Mouse (Mus musculus) gastrocnemius, postnatal 36 days (tissue): Measurements from ENCODE around the gene Dner. TPM values are rescaled to one million over a fixed set of nuclear protein-coding genes. Genes with fewer than 3 reads are reported as not detected.

ENCODE experiments used
- DNase-seq, 2 experiments: peaks; one replicate each; pipeline ENCODE4 v3.0.0; 2022
- intact Hi-C: fragments of 180-260 bp; cut with DNase I; formaldehyde crosslinking; loops from one replicate; pipeline ENCODE4 v1.15.1; 2025
- total RNA-seq, 2 experiments: library from RNA; stranded (reverse); gene quantifications; 2 replicates each; pipeline ENCODE4 v1.2.3; 2021

Gene Dner
- total RNA-seq, 2 experiments from 2014 or later = not detected

DNA sequence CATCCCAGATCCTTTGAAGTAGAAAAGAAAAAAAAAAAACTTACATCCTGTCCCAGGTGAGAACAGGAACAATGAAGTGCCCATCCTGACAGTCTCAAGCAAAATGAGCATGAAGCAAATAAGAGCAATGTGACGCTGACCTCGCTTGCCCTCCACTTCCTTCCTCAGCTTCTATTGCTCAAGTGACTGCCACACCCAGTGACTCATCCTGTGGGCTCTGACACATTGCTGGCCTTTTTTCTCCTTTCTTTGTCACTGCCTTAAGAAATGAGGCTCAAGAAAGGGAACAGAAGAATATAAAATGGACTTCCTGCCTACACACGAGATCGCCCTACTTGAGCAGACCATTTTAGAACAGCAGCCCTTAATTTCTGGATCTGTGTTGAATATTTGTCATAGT is 289.1 kb downstream of the Dner start:
- peak; percentile 28 to 54 for DNase-seq
- intact Hi-C loops = no loop called here

DNA sequence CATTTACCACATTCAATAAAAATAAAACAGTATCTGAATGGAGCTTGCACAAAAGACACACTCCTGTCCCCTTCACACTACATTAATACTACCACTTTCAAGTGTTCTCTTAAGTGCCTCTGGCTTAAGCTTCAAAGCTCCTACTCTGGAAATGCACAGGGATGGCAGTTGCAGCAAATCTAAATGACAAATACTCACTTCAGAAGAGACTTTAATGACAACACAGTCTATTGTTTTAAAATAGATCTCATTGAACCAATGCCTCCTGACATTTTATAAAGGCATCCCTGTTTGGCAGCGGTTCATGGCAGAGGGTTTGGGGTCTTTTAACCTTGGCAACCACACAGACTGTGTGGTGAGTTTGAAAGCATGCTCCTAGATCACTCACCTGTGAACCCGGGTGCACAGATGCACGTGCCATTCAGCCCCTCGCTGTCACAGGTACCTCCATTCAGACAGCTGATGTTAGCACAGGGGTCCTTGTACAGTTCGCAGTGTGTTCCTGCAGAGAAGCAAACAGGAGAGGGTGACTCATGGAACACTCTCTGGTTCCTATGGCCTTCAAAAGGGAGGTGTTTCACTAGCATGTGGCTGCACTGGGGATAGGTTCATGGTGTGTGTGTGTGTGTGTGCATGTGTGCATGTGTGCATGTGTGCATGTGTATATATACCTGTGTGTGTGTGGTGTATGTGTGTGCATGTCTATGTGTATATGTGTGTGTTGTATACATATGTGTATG is 290.3 kb downstream of the Dner start:
- intact Hi-C loops = no loop called here

DNA sequence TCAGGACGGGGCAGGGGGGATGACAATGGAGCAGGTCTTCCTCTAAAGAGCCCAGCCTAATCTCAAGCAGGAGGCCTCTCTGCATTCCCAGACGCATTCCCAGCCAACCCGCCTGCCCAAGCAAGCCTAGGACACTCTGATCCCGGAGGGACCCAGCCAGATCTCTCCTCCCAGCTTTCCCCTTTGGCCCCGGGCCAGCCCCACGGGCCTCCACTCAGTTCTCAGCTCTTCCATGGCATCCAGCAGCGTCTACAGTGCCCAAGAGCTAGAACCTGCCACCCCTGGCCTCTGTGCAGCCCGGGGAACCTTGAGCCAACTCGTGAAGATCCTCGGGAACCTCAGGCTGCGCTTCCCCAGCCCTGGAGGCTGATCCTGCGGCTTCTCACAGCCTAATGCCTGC is 291.1 kb downstream of the Dner start:
- intact Hi-C loops = no loop called here
- peak in 1 of 2 experiments; percentile 31 for DNase-seq

More for the DNA sequence above, 290.3 kb downstream of the Dner start:
- DNase-seq = no peak

DNA sequence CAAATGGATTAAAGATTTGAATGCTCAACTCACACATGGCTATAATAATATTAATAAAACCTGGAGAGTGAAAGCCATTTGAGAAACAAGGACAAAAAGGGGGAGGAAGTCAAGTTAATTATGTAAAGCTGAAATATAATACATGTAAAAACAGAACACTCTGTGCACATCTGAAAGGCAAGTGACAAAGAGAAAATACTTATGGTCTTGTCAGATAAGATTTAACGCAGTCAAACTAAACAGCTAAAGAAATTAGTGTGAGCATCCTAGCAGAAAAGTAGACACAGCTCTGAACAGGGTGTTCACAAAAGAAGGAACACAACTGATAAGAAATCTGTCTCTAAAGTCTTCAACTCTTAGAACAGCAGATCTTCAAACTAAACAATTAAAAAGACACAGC is 293.9 kb downstream of the Dner start:
- intact Hi-C loops = no loop called here
- no peak for DNase-seq

DNA sequence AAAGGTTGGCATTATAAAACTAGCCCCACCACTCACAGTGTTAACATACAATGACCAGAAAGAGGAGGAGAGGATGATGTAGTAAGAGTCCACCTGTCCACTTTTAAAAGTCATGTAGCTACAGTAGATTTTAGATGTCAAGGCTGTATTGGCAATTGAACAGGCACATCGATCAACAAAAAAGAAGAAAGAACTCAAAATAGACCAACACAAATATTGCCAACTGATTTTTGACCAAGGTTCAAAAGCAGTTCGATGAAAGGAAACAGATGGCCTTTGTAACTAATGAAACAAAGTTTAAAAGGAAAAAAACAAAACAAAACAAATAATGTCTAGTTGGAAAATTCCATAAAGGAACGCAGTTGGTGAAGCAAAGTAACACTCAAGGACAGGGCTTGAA is 296.4 kb downstream of the Dner start:
- no peak for DNase-seq
- intact Hi-C loops = no loop called here

DNA sequence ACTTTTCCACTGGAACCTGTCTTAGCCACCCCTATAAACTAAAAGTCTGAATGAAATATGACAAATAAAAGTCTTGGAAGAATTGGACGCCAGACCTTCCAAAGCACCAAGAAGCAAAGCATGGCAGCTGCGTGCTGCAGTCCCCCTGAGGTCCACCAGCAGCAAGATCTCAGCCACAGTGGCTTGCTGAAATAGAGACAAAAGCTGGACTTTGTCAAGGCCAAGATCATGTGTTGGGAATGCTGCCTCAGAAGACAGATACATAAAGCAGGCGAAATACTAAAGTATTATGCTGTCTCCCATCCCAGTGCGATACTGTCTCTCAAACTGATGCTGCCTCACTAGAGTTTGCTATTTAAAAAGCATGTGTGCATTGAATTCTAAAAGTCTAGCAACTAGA is 296.9 kb downstream of the Dner start:
- intact Hi-C loops = no loop called here
- no peak for DNase-seq

DNA sequence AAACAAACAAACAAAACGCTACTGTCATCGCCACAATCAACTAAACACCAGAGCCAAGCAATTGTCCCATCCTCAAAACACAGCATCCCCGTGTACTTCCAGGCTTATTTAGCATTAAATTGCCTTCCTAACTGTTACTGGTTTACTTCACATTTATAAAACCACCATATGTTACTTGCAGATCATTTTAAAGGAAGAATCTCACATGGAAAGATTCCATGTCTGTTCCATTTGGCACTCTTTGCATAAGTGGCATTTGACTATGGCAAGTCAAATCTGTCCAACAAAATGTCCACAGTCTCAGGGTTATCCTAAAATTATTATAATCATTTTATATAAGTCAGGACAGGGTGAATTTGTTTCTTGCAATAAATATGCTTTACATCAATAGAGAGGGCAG is 299.2 kb downstream of the Dner start:
- DNase-seq = no peak
- intact Hi-C loops = no loop called here

DNA sequence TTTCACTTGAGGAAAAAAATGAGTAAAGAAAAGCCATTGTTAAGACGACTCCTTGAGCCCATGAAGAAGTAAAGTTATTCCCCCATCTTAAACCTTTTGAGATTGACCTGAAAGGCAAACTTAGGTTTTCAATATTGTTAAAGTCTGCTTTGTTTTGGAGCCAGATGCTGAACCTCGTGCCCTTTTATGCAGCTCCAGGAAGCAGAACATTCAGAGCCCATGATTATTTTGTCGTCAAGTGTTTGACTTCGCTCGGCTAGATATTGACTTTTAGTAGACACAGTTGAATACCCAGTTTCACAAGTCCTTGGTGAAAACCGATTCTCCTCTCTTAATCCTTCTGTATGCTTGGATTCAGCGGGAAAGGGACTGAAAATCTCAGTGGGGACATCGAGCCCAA is 300.1 kb downstream of the Dner start:
- no peak for DNase-seq
- intact Hi-C loops = no loop called here

DNA sequence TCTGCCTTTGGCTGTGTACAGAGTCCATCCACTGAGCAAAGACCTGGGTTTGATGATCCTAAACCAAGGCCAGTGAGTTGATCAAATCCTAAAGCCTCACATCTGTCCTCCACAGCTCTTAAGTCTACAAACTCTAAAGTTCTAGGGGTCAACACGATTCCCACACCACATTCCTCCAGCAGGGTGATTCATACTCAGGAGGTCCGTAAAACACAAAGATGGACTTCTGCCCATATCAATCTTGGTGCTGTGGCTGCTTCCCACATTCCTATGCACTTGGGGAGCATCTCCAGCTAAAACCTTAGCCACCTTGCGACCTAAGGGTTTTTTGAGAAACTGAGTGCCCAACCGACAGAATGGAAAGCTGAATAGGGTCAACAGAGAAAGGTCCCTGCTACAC is 305.1 kb downstream of the Dner start:
- intact Hi-C loops = no loop called here

DNA sequence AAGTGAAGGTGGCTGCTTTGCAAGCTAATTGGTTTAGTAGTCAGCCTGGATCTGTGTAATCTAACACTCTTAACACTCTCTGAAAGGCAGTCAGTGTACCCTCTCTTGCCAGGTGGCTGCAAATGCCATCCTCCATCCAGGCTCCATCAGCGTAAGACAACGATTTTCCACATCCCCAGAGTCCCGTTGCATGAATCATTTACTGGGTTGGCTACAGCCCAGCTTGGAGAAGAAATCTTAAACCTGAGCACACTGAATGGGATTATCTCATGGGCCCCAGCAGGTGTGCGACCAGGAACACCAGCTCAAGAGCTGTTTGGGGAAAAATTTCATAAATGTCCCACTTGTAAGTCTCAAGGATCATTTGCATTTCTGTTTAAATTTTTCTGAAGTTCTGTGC is 308.4 kb downstream of the Dner start:
- intact Hi-C loops = no loop called here
- no peak for DNase-seq

More for the DNA sequence above, 305.1 kb downstream of the Dner start:
- DNase-seq = no peak

DNA sequence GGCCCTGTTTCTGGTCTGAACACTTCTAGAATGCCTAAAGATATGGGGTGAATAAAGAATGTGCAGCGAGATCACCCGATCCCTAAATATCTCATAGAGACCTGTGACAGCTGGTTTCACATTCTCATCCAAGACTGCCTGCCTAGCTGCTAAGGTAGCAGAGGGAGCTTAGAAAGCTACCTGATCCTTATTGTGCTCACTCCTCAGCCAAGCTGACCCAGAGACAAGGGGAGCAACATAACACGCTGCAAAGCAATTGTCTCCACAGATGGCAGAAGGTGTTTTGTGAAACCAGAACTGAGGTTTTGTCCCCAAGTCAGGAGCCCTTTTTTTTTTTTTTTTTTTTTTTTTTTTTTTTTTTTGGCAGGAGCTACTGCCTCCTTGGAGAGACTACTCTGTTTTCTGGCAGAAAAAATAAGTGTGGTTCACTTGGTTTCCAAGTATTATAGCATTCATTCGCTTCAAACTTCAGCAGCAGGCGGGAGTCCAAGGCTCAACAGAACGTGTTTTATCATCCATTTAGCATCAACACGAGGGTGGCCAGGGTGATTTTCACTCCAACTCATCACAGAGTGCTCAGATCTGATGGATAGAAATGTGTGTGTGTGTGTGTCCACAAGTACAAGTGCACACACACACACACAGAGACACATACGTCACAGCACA is 309.4 kb downstream of the Dner start:
- DNase-seq = no peak
- intact Hi-C loops = no loop called here

DNA sequence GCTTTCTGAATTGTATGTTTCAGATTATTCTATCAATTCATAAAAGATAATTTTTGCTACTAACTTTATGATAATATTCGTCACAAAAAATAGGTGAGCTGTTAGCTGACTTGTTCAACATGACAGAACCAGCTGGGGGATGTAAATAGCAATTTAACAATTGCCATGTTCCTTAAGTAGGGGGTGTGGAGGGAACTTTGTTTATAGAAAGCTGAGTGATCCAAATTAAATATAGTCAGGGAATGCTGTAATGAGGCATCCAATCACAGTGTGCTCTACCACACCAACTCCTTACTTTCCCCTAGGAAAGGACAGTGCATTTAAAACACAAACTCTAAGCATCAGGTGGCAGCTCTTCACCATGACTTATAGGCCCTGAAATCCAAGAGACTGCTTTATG is 313.3 kb downstream of the Dner start:
- intact Hi-C loops = no loop called here
- DNase-seq = no peak

DNA sequence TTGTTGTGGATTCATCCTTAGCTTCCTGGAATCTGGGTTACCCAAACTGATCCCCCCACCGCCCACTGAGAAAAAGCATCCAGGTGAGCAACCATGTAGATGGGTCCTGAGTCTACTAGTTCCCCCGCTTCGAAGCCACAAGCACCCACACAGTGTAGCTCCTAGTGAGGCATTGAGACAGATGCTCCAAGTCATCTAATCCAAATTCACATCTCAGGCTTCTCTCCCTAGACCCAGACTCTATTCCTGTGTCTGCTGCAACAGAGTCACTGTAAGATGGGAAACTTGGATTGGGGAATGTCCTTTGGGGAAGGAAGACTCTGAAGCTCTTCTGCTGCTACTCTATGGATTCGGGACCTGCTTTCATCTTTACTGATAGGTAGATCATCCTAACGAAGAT is 314.0 kb downstream of the Dner start:
- intact Hi-C loops = no loop called here
- no peak for DNase-seq

DNA sequence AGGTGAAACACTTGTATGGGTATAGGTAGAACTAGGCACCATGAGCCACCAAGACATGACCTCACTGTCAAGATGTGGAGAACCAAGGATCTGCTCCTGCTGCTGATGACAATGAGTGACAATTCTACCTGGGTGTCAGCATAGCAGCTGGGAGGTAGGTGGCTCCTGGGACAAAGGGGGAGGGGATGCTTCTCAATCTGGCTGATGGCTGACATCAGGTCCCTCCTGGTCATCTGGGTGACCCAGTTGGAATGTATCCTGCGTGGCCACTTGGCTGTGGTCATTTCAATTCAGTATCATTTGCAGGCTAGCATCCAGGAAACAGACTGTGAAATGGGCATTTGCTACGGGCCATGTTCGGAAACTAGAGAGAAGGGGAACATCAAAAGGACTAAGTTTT is 315.1 kb downstream of the Dner start:
- DNase-seq = no peak
- intact Hi-C loops = no loop called here

DNA sequence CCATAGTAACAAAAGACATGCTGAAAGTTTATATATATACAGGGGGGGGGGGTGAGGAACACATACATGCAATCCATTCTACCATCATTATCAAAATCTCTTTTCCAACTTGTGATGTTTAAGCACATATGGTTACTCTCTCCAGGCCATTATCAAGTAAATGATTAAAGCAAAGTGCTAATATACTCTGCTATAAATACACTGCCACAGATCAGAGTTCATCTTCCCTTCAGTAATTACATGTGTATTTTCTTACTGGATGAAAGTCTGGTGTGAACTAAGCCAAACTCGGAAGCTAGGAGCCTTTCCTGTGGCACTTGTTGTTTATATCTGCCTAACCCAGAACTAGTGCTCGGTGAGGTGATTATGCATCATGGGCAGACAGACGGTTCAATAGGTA is 328.3 kb downstream of the Dner start:
- no peak for DNase-seq
- intact Hi-C loops = no loop called here

DNA sequence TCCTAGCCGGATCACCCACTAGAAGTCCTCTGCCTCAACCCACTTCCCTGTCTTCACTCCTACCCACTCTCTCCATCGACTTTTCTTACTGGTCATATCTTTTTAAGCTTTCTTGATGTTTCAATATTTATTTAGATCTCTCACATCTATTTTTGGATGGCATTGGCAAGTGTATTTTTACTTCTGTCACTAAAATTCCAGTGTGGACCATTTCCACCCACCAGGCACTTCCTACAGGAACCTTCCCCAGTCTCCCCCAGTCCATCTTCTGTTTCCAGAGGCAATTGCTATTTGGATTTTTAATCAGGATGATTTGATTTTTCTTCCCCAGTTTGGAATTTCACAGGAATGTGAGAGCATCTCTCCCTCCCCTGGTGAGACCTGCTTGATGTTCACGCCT is 329.5 kb downstream of the Dner start:
- intact Hi-C loops = no loop called here
- no peak for DNase-seq

DNA sequence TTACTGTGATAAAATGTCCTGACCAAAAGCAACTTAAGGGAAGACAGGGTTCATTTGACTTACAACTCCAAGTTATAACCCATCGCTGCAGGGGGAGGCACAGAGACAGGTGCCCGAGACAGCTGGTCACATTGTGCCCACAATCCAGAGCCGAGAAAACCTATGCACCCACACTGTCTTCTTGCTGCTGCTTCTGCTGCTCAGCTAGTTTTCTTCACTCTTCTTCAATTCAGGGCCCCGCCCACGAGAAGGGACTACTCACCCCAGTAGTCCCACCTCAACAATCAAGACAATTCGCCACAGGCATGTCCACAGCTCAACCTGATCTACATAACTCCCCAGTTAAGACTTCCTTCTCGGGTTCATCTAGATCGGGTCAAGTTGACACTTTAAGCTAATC is 332.1 kb downstream of the Dner start, which contains the start of gene Pid1:
TSS of gene Pid1 (minus strand) at position 214 of the 400 bp plus-strand sequence.
- intact Hi-C loops = no loop called here
- no peak for DNase-seq

DNA sequence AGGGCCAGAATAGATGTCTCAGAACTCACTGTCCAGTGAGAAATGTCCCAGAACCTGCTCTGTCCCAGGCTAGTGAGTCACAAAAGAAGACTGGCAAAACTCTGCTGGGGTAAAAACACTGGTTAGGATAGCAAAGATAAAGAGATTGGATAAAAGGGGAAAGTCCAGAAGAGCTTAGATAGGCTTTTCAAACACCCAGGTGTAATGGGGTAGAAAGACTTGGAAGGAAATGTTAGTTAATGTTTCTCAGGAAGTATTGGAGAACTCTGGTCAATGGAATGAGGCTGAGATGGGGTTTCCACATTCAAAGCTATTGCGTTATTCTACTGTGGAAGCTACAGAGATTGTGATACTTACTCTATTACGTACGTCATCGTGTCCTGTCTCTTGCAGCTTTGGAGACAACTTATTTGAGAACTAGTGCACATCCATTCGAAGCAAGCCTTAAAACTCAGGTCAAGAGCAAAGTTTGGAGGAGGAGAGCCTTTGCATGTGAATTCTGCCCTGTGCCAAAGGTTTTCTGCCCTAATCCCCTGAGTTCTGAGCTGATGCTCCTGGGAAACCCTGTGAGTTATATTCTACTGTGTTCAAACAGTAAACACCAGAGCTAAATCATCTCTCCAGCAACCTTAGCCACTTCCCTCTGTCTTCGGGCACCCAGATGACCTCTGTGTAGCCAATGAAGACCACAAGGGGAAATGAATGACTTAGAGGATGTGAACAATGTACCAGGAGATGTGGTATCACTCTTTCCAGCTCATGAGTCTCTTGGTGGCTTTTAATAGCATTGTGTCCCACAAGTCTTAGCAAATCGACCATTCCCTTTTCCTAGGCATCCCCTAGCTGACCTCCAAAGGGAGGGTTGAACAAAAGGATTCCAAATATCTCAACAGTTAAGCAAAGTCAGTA is 333.1 kb downstream of the Dner start:
- no peak for DNase-seq
- intact Hi-C loops = no loop called here

DNA sequence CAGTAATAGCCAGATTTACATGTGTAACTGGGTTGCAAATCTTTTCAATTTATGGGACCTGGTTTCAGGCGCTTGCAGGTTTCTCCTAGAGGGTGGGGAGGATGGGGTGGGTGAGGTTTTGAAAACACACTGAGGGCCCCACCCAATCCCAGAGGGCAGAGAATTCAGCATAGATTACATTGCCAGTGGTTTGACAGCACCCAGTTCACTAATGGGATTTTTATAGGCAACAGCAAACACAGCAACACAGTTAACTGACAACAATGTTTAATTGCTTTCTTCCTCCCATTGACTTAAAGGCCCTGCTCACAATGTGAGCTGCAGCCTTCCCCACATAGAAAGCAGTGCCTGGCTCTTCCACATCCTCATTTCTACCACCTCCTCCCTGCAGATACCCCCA is 333.8 kb downstream of the Dner start:
- intact Hi-C loops = no loop called here
- no peak for DNase-seq

DNA sequence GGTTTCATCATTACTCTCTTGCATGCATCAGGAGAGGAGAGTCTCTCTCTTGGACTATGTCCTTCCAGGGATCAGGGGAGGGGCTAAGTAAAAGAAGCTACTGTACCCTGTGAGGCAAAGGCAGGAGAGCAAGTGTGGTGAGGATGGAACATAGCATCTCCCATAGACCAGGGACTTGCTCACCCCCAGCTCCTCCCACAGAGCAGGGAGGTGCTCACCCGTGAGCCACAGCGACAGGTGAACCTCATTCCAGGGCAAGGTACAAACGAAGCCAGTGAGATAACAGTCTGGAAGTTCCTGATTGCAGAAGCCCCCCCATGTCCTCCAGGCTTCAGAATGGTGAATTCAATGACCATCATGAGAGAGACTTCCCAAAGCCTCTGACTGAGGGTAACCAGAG is 334.6 kb downstream of the Dner start:
- no peak for DNase-seq

More for the DNA sequence above, 334.6 kb downstream of the Dner start:
- intact Hi-C loops = no loop called here
